Mouse (Mus musculus) ZHBTc4 (cell line): Measurements from ENCODE around the gene Cdyl2.

Experiments used
- DNase-seq: peaks from one replicate; pipeline ENCODE4 v3.0.0-alpha.2; 2011; ENCODE audit warnings: low read depth, low spot score

Gene Cdyl2

DNA sequence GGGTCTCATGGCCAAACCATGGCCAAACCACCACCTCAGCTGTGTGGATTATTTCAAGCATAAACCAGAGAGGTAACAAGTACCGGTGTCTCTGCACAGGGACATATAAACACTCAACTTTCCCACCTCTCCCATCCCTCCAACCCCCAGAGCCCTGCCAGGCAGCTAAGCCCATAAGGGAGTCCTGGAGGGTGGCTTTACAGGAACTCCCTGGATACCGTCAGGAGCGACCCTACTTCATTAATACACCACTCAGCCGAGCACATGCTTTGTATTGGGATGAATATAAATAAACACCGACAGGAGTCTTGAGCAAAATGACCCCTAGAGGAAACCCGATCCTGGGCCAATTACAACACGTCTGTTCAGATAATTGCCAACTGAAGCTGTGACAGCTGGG is 194.0 kb downstream of the Cdyl2 start:
- DNase-seq: no peak

GRCm38 (mm10) chr8:116536786-116537185 is 196.0 kb downstream of the Cdyl2 start:
- DNase-seq: no peak

- DNase-seq: peak; percentile 47
Measured at GRCm38 (mm10) chr8:116533081-116533480, 199.7 kb downstream of the Cdyl2 start.

DNA sequence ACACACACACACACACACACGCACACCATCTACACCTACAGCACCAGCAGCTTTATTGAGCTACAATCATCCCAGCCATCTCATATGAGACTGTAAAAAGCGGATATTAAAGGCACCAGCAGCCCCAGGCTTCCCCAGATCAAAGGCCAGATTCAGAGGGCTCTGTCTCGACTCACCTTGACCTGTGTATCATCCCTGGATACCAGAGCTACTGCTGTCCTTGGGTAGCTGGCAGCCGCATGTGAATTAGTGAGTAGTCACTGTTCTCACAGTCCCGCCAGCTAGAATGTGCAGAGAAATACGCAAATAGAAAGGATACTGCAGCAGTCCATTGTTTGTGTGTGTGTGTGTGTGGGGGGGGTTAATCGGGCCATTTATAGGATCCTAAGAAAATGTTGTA is 204.1 kb downstream of the Cdyl2 start:
- no peak for DNase-seq

DNA sequence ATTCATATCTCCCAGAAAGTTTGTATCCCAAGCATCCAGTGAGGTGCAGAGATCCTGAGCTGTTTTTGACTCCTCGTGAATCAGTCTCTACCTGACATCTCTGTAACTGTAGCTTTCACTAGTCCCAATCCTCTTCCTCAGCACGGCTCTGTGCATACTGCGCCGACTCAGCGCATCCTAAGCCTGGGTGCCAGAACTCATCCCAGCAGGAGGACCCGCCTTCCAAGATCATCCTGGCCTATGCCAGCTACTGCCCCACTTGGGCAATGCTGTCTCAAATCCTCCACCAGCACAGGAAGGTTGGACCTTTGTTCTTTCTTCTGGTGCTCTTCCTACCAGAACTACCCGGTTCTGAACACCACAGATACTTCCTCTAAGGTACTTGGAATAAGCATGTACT is 207.9 kb downstream of the Cdyl2 start:
- no peak for DNase-seq
